Mouse (Mus musculus): Measurements from ENCODE around the gene Mmp11. TPM values are rescaled to one million over a fixed set of nuclear protein-coding genes. Genes with fewer than 3 reads are reported as not detected.

Gene Mmp11
- total RNA-seq, 2 experiments from 2014 or later: 5.4 to 5.7 TPM

Other genes with a start within 250 kb of the Mmp11 start
- gene Cabin1, start 172.2 kb downstream of the Mmp11 start, total RNA-seq (2021): 10 to 100 TPM; 25.8 to 32.3 TPM
- 100 to 1,000 TPM; 137 to 153 TPM for gene Ddt, start 163.1 kb downstream of the Mmp11 start, total RNA-seq (2021)
- gene Gm20441, start 155.5 kb downstream of the Mmp11 start, total RNA-seq (2021): not detected
- 10 to 100 TPM; 19.5 to 30.6 TPM for gene Gstt3, start 155.1 kb downstream of the Mmp11 start, total RNA-seq (2021)
- gene Gstt1, start 137.9 kb downstream of the Mmp11 start, total RNA-seq (2021): 10 to 100 TPM; 57.9 to 82.4 TPM
- gene Gstt4, start 114.0 kb downstream of the Mmp11 start, total RNA-seq (2021): not detected
- 10 to 100 TPM; 25.5 to 31.1 TPM for gene Gstt2, start 99.1 kb downstream of the Mmp11 start, total RNA-seq (2021)
- 100 to 1,000 TPM; 221 to 268 TPM for gene Mif, start 76.3 kb downstream of the Mmp11 start, total RNA-seq (2021)
- gene Derl3, start 43.1 kb downstream of the Mmp11 start, total RNA-seq (2021): 1 to 10 TPM; 1.4 to 2.3 TPM
- gene Smarcb1, start 14.9 kb downstream of the Mmp11 start, total RNA-seq (2021): 10 to 100 TPM; 64.4 to 70.6 TPM
- gene Chchd10, start 3.4 kb downstream of the Mmp11 start, total RNA-seq (2021): 1,000 to 10,000 TPM in 1 of 2 experiments, 100 to 1,000 TPM in 1; 918 to 1,521 TPM
- under 1 TPM; 0.63 to 0.64 TPM for gene Gm867, start 4.2 kb upstream of the Mmp11 start, total RNA-seq (2021)
- not detected for gene Vpreb3, start 6.6 kb upstream of the Mmp11 start, total RNA-seq (2021)
- gene Gm5134, start 18.0 kb upstream of the Mmp11 start, total RNA-seq (2021): not detected
- gene Zfp280b, start 96.2 kb upstream of the Mmp11 start, total RNA-seq (2021): 1 to 10 TPM; 5.8 to 6.9 TPM
- not detected for gene Slc5a4b, start 174.5 kb upstream of the Mmp11 start, total RNA-seq (2021)
- not detected for gene Slc5a4a, start 211.0 kb upstream of the Mmp11 start, total RNA-seq (2021)